Mouse (Mus musculus) cerebellum, adult 9-10 months (tissue): ENCODE data around the gene Adamts12.

Source experiments
- DNase-seq: peaks from one replicate; pipeline ENCODE4 v3.0.0; 2022

Gene Adamts12

GRCm38 (mm10) chr15:11064558-11065411 lies at the start of gene Adamts12:
Gene Adamts12 (plus strand): TSS chr15:11064790.
- no peak for DNase-seq

GRCm38 (mm10) chr15:11014931-11015330 lies 49.7 kb upstream of the Adamts12 start:
- no peak for DNase-seq

- no peak for DNase-seq
These were observed 37.6 kb upstream of the Adamts12 start for GRCm38 (mm10) chr15:11026801-11027561.

- no peak for DNase-seq
These were observed 34.4 kb upstream of the Adamts12 start for GRCm38 (mm10) chr15:11030188-11030587.

- no peak for DNase-seq
These were observed 28.6 kb upstream of the Adamts12 start for GRCm38 (mm10) chr15:11035947-11036474.

GRCm38 (mm10) chr15:11036535-11037375 lies 27.8 kb upstream of the Adamts12 start:
- no peak for DNase-seq

GRCm38 (mm10) chr15:11037376-11037695 lies 27.3 kb upstream of the Adamts12 start:
- DNase-seq, result no peak

- DNase-seq, result no peak
These were observed 26.9 kb upstream of the Adamts12 start, which contains the start of gene Rxfp3 for GRCm38 (mm10) chr15:11037711-11038110. Gene Rxfp3 (minus strand): TSS chr15:11037991.

GRCm38 (mm10) chr15:11038476-11038875 lies 26.1 kb upstream of the Adamts12 start:
- DNase-seq, result peak; percentile 28

GRCm38 (mm10) chr15:11040067-11040466 lies 24.5 kb upstream of the Adamts12 start:
- no peak for DNase-seq

GRCm38 (mm10) chr15:11041229-11041628 lies 23.4 kb upstream of the Adamts12 start:
- DNase-seq, result no peak

- DNase-seq, result no peak
These were observed 21.8 kb upstream of the Adamts12 start for GRCm38 (mm10) chr15:11042828-11043227.

- no peak for DNase-seq
These were observed 10.7 kb upstream of the Adamts12 start for GRCm38 (mm10) chr15:11053678-11054439.

GRCm38 (mm10) chr15:11054440-11055080 lies 10.0 kb upstream of the Adamts12 start:
- no peak for DNase-seq

GRCm38 (mm10) chr15:11062903-11063302 lies 1.7 kb upstream of the Adamts12 start:
- no peak for DNase-seq

- DNase-seq, result no peak
These were observed 431 bp upstream of the Adamts12 start for GRCm38 (mm10) chr15:11064160-11064557.

- no peak for DNase-seq
These were observed 1.1 kb downstream of the Adamts12 start for GRCm38 (mm10) chr15:11065528-11066171.

GRCm38 (mm10) chr15:11066299-11066698 lies 1.7 kb downstream of the Adamts12 start:
- no peak for DNase-seq

GRCm38 (mm10) chr15:11067891-11068290 lies 3.3 kb downstream of the Adamts12 start:
- no peak for DNase-seq

- DNase-seq, result no peak
These were observed 11.3 kb downstream of the Adamts12 start for GRCm38 (mm10) chr15:11075726-11076361.
